Mouse (Mus musculus) testis, adult 2 months (tissue): Measurements from ENCODE around the gene Fkbp8.

Experiments used
- CTCF ChIP-seq: fragments of 200-500 bp; IDR thresholded peaks from 2 replicates; pipeline ENCODE4 v1.5.1; 2012; ENCODE audit warnings: low read depth, mild to moderate bottlenecking, inconsistent platforms, low read length, moderate library complexity; ENCODE audit not compliant: control insufficient read depth, insufficient read depth, insufficient replicate concordance
- POLR2A ChIP-seq: fragments of 200-500 bp; IDR thresholded peaks from 2 replicates; pipeline ENCODE4 v1.6.1; 2012; ENCODE audit warnings: low read depth, mild to moderate bottlenecking, inconsistent platforms, low read length, moderate library complexity; ENCODE audit not compliant: control insufficient read depth

DNA sequence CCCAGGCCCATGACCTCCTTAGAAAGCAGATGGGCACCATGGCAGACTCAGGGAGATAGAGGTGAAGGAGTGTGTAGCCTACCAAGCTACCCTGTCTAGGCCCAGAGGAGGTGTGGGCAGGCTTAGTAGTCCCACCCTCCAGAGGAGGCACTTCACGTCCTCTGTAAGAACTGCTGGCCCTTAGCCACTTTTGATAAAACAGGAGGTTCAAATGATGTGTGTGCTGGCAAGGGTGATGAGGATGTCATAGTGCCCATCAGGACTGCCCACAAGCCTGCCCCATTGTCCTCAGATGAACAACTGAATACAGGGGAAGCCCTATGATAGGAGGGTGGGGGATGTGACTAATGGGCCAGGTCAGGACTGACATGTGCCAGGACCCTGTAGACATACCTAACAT is 25.3 kb downstream of the Fkbp8 start:
- TF ChIP-seq CTCF (no peak), POLR2A (no peak)
